Mouse (Mus musculus) liver, postnatal 0 days (tissue): ENCODE measurements around the gene Mitd1.

Experiments used
- CTCF ChIP-seq: sonication (generic); IDR thresholded peaks from 2 replicates; pipeline ENCODE4 v1.5.1; 2016; ENCODE audit warnings: antibody characterized with exemption, low read depth
- EP300 ChIP-seq: IDR thresholded peaks from 2 replicates; pipeline ENCODE4 v1.6.1; 2016; ENCODE audit warnings: antibody characterized with exemption, low read depth, mild to moderate bottlenecking

- TF ChIP-seq CTCF (no peak), EP300 (no peak)
Measured at GRCm38 (mm10) chr1:37916393-37916792, 26.2 kb upstream of the Mitd1 start, which contains the start of gene Lyg2.
